Mouse (Mus musculus): ENCODE results near the gene Brd4.

- TF ChIP-seq CTCF (IDR thresholded peaks at IDR 0.05; ENCODE audit: low read depth) (no peak), EP300 (IDR thresholded peaks at IDR 0.05; ENCODE audit: low read depth) (no peak)
These were observed 16.0 kb downstream of the Brd4 start for GRCm38 (mm10) chr17:32268540-32268960.
